Mouse (Mus musculus): ENCODE results near the gene Xpnpep2.
A peak's percentile ranks its signal among the peaks of the same experiment; 100 is the strongest.

The Xpnpep2 gene

DNA sequence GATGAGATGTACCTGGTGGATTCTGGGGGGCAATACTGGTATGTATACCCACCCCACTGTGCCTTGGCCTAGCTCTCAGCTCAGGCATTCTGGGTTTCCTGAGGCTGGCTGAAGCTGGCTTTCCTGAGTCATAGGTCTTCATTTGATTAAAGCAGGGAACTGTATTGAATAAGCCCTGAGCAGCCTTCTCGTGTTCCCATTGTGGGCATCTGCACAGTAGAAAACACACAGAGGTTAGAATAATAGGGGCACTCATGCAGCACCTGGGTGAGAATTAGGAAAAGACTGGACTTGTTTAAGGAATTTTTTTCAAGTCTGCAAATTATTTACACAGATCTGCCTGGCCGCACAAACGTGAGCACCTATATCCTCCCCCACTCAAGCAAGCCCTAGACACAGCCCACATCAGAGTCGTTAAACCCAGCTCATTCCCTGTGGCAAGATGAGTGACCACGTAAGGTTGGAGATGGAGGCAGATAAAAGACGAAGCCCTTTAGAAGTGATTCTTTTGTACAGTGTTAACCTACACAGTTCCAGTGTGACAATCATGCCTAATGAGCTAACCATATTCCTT lies 18.5 kb downstream of the Xpnpep2 start:
- DNase-seq: no peak

DNA sequence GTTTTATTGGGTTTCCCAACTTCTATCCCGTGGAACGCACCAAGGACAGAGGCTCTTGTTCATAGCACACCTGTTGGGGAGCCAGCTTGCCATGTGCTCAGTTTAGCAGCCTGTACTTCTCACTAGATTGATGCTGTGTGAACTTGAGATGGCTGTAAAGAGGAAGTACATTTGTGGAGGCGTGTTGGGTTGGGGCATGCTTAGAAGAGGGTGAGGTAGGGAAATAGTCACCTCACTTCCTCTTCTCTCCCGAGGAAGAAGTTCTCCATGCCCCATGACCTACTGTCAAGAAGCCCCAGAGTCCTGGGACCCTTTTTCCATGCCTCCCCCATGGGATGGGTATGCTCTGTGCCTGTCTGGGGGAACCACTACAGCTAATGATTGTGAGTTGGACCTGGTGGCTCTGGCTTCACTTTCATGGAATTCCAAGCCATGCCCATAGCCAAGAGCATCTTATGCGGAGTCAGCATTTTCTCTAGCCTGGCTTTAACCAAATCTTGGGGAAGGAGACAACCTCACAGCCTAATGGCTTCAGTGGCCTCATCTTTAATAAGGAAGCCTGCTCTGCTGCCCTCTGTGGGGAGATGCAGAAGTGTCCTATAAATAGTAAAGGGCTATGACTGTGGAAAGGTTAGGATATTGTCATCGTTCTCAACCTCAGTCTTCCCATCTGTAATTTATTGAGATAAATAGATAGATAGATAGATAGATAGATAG lies 19.1 kb downstream of the Xpnpep2 start:
- no peak for DNase-seq

DNA sequence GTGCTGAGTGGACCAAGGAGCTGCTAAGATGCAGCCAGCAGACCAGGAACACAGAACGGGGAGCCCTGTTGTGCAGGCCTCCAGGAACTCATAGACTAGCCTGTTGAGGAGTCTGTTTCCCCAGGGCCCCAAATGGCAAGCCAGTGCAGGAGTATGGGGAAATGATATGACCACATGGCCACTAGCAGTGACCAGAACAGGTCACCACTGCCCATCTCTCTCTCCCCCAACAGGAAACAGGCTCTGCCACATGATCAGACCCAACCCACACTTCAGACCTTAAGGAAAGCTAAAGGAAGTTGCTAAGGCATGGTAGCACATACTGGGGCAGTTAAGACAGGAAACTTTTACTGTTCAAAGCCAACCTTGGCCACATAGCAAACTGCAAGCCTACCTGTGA lies 20.6 kb downstream of the Xpnpep2 start:
- no peak for DNase-seq

DNA sequence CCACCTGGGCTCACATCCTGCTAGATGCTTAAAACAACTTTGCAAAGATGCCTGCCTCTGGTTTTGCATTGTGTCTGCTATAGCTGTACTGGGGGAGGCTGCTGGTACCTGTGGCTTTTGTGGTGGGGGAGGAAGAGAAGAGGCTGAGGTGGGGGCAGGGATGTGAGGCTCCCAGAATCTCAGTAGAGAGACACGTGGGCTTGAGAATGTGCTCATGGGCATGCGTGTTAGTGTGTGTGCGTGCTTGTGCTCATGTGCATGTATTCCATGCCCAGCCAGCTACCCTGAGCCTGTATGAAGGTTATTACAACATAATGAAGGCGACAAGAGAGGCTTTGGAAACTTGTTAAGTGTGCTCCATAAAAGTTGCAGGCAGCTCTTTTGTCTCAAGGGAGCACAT lies 28.4 kb downstream of the Xpnpep2 start:
- DNase-seq: no peak

DNA sequence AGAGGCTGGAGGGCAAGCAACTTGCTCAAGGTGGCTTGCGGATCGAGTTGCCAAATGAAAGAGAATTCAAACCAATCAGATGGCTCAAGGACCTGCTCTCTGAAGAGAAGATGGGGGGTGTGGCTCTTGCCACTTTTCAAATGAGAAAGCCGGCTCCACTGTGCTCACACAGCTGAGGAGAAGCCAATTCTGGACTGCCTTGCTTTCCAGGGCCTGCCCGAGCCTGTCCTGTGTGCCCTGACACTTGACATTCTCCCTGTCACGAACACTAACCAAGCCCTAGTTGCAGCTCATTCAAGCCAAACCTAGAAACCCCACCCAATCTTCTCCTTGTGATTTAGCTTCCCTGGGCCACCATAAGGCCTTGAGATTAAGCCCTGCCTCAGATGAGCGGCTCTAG lies 29.5 kb downstream of the Xpnpep2 start:
- no peak for DNase-seq

DNA sequence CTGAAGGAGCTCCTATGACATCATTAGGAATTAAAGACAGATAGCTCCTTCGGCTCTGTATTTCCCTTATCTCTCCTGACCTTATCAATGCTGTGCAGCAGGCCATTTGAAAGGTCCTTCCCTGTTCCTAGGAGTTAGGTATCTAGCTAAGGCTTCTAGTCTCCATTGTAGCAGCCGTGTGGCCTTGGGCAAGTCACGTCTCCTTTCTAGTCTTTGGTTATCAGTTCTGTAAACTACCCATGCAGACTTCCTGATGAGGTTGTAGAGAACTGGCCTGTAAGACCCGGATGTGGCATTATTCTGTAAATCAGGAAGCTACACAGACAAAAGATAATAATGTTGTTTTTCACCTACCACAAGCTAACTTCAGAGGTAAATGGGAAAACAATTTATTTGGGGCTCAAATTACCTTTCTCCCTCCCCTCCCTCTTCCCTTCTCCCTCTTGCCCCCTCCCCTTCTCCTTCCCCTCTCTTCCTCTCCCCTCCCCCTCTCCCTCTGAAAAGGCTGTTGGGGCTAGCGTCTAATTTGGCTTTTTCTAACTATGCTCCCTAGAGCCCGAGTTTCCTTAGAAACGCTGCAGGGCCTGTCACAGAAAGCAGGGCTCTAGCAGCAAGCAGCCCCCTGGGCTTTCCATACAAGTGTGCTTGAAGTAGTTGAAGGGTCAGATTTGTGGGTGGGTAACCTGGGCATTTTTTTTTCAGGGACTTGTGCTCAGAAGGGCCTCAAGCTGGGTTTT lies 30.2 kb downstream of the Xpnpep2 start:
- DNase-seq: no peak

DNA sequence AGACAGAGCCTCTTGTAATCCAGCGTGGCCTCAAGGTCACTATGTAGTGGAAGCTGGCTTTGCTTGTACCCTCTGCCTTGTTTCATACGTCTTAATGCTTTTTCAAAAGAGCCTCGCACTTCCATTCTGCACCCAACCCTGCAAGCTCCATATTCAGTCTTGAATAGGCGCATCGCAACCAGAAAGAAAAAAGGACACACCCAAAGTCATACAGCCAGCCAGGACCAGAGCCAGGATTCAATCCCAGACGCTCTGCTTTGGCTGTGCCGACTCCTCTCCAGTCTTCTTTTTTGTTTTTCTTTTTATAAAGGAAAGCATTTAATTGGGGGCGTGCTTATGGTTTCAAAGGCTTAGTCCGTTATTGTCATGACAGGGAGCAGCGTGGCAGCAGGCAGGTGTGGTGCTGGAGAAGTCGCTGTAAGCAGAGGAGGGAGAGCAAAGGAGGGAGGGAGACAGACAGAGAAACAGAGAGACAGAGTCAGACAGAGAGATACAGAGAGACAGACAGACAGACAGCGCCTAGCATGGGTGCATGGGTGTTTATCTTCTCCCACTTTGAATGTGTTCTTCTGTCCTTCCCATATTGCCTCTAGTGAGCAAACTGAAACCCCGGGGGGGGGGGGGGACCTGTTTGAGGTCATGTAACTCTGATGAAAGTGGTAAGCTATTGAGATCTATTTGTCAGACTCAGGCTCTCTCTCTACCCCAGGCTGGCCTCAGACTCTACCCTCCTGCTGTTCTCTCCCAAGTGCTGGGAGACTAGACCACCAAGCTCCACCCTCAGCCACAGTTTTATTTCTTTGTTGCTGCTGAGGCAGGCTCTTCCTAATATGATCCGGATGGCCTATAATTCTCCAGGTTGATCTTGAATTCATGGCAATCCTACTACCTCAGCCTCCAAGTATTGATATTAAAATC lies 31.1 kb downstream of the Xpnpep2 start:
- DNase-seq: no peak

DNA sequence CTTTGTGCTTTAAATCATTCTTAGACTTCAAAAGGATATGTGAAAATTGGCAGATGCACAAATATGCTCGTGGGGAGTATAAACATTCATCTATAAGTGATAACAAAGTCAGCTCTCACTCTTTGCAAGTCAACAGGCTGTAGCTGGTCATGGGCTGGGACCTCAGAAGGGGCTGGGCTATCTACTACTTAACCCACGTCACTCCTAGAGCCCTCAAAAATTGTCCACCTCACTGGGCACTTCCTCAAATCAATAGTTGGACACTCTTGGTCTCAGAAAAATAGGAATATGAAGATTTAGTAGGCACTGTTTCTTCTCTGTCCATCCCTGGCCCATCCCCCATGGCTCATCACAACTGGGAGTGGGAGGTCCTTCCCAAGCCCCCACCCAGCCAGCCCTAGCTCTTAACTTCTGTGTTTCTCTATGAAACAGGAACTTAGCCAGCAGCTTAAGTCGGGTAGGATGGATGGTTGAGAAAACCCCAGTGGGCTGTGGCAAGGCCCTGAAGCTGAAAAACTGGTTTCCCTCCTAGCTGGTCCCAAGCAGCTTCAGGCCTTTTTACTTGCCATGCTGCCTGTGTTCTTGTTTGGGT lies 31.9 kb downstream of the Xpnpep2 start:
- DNase-seq: no peak

DNA sequence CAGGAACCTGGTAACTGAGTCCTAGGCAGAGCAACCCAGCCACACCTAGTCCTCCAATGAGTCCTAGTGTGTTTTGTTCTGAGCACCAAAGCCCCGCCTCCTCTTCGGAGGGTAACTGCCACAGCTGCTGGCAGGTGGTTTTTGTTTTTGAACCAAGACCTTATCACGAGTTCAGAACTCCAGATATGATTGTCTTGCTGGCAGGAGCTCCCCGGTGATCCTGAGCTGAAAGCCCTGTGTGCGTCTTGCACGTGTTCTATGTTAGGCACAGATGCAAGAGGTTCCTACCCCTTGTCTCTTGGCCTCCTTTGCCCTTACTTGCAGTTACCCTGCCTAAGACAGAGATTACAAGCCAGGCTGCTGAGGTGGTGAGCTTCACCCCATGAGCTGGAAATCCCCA lies 33.0 kb downstream of the Xpnpep2 start:
- no peak for DNase-seq

DNA sequence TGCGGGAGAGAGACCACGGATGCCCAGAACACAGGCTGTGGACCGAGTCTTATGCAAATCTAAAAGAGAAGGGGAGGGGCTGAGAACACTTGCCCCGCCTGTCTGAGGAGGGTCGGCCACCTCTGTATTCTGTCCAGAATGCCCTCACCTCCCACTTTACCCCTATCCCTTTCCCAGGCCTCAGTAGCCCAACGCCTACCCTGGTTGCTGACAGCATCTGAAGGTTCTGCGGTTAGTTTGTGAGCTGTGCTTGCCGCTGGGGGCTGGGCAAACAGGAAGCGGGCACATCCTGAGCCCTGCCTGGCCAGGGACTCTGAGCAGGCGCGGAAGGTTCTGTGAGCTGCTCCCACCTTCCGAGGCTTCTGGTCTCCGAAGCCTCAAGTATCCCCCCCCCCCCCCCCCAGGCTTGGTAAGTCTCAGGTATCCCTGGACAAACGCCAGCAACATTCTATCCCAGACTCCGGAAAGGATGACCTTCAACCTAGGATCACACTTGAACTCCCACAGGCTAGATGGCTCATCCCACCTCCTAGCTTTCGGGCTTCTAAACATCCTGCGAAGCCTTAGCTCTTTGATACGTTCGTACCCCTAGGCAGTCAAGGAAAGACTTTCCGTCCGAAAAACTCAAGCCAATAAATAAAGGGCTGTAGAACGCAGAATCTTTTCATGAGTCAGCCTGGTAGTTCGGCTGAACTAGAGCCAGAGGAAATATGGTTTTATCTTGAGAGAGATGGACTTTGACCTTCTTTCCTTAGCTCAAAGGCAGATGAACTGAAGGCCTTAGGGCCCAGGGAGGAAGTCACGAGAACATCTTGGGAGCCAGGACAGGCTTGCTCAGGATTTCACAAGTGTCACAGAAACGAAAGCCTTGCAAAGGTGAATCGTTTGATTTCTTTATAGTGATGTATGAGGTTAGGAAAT lies 35.1 kb downstream of the Xpnpep2 start:
- peak; percentile 46 for DNase-seq

DNA sequence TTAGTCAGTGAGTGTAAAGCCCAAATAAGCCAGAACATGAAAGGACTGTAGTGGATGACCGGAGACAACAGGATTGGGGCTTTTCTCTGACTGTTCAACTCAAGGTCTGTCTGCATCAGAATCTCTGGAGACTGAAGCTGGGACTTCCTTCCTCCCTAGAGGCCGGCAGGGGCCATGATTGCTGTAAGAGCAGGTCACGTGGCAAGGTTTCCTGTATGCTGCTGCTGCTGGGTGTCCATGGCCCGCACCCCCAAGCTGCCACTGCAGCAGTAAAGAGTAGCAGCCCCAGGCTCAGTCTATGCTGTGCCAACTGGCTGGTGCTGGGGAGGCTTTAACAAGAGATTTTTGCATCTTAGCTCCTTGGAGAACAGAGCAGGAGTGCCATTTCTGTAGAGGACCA lies 37.7 kb downstream of the Xpnpep2 start, which contains the start of gene Sash3:
TSS of gene Sash3 (plus strand) at position 175 of the 400 bp plus-strand sequence.
- peak; percentile 13 for DNase-seq

DNA sequence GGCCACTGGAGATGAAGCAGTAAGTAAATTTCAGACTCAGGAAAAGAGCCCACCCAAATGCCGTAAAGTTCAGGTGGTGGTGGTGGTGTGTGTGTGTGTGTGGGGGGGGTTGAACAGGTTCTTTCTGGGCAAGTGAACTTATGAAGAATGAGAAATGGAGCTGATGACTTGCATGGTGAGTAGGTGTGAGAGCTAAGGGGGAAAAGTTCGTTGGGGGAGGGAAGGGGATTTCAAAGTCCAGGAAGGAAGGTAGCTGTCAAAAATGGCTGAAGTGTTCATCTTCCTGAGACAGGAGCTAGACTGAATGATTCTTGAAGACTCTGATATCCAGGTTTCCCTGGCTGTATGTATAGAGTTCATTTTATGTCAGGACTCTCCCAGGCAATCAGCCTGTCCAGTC lies 38.7 kb downstream of the Xpnpep2 start:
- DNase-seq: no peak

DNA sequence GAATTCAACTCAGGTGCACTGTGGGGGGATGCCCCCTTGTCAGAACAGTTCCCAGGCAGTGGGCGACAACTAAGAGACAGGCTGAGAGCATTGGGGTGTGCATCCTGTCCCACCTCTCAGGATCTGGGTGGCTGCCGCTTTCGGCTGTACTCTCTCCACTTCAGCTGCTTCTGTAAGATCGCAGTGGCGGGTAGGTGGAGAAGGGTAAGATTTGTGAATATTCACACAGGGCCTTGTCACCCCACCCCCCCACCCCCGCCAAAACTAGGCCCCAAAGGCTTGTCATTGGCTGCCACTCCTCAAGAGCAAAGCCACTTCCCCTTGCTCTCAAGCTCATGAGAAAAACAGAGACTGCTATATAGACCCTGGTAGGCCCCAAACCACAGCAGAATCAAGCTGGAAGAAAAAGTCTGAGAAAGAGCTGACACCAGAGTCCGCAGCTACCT lies 39.2 kb downstream of the Xpnpep2 start:
- no peak for DNase-seq

DNA sequence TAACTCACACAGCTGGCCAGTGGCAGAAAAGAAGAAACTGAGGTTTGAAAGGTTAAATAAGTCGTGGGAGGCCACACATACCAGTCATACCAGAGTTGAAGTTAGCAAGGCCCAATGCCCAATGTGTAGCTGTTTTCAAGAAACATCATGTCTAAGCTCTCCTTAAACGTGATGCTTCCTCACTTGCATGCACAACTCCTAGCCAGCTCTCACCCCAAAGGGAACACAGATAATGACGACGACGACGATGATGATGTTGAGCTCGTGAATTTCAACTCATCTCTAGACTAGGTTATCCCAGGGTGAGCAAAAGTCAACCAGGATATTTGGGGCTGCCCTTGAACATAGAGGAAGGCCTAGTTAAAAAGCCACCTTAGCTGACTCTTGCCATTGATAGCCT lies 43.6 kb downstream of the Xpnpep2 start:
- DNase-seq: no peak

DNA sequence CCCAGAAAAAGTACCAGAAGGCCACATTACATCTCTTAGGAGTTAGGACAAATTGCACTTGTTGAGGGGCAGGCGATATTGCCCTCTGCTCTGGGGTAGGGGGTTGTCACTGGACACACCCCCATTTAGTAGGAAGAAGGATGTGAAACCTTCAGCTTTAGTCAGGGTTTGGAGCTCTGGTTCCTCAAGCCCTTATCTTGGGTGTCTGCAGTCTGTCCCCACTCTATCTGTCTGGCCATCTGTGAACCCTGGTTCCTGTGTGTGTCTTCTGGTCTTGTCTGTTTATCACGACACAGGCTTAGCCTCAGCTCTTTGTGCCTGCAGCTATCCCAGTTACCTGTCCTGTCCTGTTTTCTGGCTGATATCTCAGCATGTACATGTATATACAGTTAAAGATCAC lies 44.9 kb downstream of the Xpnpep2 start:
- DNase-seq: no peak

DNA sequence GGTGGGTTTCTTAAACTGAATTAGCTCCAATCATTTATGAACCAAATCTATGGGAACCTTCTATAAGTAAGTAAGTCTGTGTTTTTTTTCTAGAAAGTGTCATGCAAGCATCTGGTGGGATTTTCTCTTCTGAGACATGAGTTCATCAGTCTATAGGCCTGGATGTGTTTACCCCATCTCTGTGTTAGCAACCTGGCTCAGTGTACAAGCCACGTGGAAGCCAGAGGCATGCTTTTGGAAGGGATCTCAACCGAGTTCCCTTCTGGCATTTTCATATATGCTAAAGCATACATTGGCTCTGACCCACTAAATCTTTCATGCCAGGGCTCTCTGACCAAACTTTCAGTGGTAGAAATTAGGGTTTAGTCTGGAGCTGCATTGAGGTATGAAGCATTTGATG lies 45.4 kb downstream of the Xpnpep2 start:
- no peak for DNase-seq

DNA sequence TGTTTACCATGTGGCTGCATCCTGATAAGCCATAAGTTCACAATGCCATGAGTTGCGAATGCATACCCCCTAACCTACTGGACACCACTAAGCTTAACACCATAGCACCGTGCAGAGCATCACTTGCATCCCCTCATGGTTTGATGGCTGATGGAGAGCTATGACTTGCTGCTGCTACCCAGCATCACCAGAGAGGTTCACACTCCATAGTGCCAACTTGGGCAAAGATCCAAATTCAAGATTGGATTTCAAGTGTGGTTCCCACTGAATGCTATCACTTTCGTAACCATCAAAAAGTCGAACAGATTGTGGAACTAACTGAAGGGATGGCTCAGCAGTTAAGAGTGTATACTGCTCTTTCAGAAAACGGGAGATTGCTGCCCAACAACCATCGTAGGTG lies 47.0 kb downstream of the Xpnpep2 start:
- DNase-seq: no peak

DNA sequence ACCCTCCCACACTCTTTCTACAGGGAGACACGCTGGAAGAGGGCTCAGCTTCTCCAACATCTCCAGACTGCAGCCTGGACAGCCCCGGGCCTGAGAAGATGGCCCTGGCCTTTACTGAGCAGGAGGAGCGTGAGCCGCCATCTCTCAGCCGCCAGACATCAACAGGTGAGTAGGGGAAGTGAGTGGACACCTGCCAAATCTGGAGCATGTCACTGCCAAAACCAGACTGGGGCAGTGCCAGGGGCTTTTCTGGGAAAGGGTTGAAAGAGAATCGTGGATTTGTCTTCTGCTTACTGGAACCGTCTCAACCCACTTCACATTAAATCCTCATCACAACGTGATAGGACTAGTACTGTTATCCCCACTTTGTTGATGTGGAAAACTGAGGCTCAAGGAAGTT lies 48.9 kb downstream of the Xpnpep2 start:
- no peak for DNase-seq

DNA sequence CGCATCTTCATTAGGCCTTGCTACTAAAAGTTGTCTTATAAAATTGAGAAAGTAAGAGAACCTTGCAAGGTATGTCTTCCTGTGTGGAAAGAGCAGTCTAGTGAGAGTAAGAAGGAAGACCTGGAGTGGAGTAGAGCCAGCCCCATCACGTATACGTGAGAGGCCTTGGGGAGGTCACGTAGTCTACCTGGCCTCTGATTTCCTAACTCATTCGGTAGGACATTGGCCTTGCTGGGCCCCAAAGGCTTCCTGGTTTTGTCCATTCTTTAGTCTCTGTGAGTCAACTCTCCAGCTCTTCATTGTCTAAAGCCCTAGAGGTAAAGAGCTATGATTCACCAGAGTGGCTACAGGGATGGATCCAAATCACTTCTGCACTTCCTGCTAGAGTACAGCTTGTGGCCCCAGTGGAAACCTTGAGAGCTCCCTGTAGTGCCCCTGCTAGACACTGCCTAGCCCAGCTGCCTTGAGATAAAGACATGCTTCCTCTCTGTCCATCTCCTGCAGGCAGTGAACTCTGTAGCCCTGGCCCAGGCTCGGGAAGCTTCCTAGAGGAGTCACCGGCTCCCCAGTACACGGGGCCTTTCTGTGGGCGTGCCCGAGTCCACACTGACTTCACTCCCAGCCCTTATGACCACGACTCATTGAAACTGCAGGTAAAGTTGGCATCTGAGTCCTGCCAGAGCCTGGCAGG lies 49.8 kb downstream of the Xpnpep2 start:
- no peak for DNase-seq

DNA sequence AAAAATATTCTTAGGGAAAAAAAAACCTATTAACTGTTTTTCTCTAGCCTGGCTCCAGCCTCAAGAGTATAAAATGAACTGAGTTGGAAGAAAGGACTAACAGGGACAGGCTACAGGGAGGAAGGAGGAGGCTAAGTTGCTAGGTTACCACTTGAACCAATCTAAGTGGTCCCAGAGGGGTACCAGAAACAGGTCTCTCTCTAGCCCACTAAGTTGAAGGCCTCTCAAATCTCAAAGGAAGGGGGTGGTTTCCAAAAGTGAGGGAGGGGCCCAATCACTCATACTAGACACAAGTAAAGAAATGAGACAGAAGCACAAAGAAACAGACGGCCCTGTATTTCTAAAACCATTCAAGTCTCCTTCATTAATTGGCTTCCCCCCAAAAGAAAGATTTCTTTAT lies 61.4 kb downstream of the Xpnpep2 start:
- DNase-seq: no peak

DNA sequence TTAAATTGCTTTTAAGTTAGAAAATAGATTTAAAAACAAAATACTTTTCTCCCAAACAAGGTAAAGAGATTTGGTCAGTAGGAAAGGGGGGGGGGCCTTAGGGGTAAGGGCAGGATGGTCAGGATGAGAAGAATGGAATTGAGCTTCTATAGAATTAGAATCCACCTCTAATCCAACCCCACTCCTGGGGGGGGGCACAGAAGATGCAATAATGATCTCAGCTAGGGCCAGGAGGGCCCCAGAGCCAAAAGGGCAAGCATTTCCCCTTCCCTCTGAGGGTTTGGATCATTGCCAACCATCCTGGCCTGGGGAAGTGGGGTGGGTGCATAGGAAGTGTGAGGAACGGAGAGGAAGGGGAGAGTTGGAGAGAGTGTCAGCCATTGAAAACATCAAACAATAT lies 61.8 kb downstream of the Xpnpep2 start:
- DNase-seq: no peak

All from kidney, adult 9 months (tissue).